Mouse (Mus musculus): ENCODE results near the gene Usp16.
"Not testable (repeated sequence)": the region's sequence is repeated elsewhere in the genome, so short reads cannot be mapped to it uniquely, and the experiment has no call there.

Usp16 gene

DNA sequence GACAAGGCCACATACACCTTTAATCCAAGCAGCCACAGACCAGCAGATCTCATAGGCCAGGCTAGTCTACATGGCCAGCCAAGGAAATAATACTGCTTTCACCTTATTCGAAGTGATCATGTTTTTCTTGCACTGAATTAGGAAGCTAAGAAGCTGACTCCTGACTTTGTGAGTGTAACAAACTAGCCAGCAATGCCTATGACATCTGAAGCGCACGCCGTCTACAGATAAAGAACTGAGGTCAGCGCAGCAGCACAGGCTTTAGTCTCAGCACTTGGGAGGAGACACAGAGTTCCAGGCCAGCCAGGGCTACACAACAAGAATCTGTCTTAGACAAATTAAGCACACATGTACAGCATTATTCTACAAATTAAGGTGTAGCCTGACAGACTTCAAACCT lies 32.2 kb downstream of the Usp16 start:
- DNase-seq (ENCODE audit: low spot score): no peak

DNA sequence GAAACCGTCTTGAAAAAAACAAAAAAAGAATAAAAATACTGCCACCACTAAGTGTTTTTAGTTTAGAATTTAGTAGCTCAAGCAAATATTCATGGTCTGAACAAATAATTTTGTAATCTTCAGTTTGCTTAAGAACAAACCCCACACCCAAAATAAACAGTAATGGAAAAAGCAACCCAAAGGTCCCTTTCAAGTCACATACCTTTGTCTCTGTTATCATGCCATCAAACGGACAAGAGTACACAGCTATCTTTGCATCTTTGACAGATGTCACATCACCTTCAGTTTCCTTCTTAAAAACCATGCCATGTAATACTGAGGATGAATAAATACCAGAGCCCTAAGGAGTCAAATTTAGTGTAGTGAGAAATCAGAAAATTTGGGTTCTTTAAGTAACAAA lies 34.1 kb downstream of the Usp16 start:
- DNase-seq (ENCODE audit: low spot score): no peak

GRCm38 (mm10) chr16:87492191-87492792 lies 37.8 kb downstream of the Usp16 start:
- not testable (repeated sequence) for DNase-seq (ENCODE audit: low spot score)

DNA sequence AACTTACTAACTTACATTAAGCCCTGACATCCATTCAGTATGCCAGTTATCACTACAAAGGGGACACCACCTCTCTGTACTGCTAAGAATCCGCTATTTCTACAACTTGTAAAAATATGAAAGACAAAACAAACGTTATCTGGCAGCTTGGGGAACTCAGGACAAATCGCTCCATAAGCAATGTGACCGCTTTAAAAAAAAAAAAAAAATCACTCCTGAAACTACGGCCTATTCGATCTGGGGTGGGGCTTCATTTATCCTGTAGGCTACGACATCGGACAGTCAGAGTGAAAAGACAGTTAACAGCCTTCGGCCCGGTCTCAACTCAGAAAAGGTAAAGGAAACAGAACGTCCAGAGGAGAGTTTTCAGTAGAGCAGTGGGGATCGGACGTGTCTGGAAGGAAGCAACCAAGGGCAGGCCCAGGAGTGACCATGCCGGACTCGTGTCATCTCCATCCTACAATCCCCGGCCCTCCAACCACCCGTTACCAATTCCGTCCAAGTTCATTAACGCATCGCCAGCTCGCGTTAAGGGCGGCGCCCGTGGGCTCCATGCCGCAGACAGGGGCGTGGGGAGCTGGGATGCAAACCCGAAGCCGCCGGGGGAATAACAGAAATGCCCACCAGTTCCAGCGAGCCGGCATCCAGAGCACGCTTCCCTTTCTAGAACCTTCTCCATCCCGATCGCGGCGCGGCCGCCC lies 40.6 kb downstream of the Usp16 start:
- peak; percentile 55 for DNase-seq (ENCODE audit: low spot score)

- DNase-seq (ENCODE audit: low spot score): peak; percentile 99
Observed at GRCm38 (mm10) chr16:87495716-87496447, 41.4 kb downstream of the Usp16 start, which contains the start of gene Cct8. TSS of gene Cct8 (minus strand) at chr16:87495873.

DNA sequence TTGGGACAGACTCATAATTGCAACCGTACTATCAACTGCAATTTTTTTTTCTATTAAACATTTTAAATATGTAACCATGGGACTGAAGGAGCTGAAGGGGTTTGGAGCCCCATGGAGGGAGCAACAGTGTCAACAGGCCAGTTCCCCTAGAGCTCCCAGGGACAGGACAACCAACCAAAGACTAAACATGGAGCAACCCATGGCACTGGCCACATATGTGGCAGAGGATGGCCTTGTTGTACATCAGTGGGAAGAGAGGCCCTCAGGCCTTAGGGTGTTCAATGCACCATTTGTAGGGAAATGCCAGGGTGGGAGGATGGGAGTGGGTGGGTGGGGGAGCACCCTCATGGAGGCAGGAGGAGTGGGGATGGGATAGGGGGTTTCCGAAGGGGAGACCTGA lies 42.2 kb downstream of the Usp16 start:
- DNase-seq (ENCODE audit: low spot score): no peak

- no peak for DNase-seq (ENCODE audit: low spot score)
Observed at GRCm38 (mm10) chr16:87497171-87497570, 42.7 kb downstream of the Usp16 start.

DNA sequence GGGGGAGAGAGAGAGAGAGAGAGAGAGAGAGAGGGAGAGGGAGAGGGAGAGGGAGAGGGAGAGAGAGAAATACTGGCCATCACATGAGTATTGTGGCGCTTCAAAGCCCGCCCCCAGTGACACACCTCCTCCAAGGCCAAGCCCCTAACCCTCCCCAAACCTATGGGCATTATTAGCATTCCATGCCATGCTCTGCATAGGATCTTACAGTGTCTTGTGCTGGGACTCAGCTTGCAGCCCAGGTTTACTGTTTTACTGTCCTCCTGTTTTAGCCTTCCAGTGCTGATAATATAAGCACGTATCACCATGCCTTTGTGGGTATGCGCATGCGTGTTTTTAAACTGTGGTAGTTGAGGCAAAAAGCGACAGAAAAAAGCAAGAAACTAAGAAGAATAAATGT lies 45.1 kb downstream of the Usp16 start:
- DNase-seq (ENCODE audit: low spot score): no peak

- no peak for DNase-seq (ENCODE audit: low spot score)
Observed at GRCm38 (mm10) chr16:87501304-87502078, 47.0 kb downstream of the Usp16 start.

GRCm38 (mm10) chr16:87511706-87512105 lies 57.2 kb downstream of the Usp16 start:
- no peak for DNase-seq (ENCODE audit: low spot score)

GRCm38 (mm10) chr16:87512331-87512730 lies 57.8 kb downstream of the Usp16 start:
- no peak for DNase-seq (ENCODE audit: low spot score)

DNA sequence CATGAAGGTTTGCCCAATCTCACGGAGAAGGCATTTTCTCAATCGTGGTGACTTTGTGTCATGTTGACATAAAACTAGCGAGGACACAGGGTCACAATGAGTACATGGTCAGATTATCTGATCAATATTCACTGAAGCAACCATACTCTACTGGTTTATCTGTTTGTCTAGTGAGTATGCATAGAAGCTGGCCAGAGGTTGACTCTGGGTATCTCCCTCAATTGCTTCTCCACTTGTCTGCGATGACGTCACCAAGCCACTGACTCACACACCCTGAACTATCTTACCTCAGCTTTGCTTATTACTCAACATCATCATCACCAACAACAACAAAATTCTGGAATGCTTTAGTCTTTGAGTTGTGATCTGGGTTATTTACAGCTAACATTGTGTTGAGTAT lies 69.7 kb downstream of the Usp16 start:
- DNase-seq (ENCODE audit: low spot score): no peak

DNA sequence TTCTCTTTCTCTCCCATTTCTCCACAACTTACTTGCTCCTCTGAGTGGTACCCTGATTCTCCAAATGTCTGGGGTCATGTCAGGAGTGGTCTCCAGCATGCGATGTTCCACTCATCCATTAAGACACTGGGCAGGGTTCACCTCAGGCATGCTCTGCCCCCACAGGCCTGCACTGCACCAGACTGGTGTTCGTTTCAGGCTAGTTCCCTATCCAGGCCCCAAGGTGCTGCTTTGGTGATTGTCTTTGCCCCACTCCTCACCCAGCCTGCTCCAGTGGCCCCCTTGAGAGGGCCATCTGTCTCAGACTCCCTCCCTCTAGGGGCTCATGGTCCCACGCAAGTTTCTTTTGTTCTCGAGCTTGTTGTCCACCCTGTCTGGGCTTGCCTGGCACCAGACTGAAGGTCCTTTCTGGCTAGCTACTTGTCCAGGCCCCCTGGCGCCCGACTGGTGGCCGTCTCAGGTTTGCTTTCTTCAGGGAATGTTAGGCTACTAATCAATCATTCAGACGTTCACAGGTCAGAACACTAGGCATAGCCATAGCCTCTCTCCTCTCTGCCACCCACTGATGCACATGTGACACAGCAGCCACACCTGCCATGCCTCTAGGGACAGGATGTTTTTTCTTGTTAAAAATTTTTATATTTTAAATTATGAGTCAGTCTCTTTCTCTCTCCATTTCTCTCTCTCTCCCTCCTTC lies 73.2 kb downstream of the Usp16 start:
- DNase-seq (ENCODE audit: low spot score): no peak

- no peak for DNase-seq (ENCODE audit: low spot score)
Observed at GRCm38 (mm10) chr16:87528755-87529154, 74.3 kb downstream of the Usp16 start.

All from adipocyte (in vitro differentiated cells).